Mouse (Mus musculus): Measurements from ENCODE around the gene Rsc1a1.

DNA sequence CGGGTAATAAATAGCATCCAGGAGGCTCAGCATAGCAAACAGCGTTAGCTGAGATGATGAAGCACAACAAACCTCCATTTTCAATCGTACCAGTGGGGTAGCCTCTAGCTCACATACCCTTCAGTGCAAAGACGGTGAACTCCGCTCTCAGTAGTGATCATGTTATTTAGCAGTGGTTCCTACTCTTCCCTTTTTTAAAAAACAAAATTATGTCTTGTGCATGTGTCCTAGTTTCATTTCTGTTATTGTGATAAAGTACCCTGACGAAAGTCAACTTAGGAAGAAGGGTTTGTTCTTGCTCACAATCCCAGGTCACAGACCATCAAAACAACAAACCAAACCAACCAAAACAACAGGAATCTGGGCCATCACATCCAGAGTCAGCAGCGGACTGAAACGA is 39.4 kb downstream of the Rsc1a1 start:
- TF ChIP-seq POLR2A (IDR thresholded peaks at IDR 0.05; ENCODE audit: control insufficient read depth, low read depth, low read length) (no peak), CTCF (IDR thresholded peaks at IDR 0.05; ENCODE audit: control insufficient read depth, insufficient read depth, insufficient replicate concordance, low read depth, low read length) (no peak)

Measured in testis, adult 2 months (tissue).